Mouse (Mus musculus): ENCODE data around the gene Slc25a13.

- no peak for TF ChIP-seq POLR2A (IDR thresholded peaks at IDR 0.05; ENCODE audit: low read depth, low read length)
- TF ChIP-seq CTCF (IDR thresholded peaks at IDR 0.05; ENCODE audit: extremely low read depth, insufficient read depth, insufficient read length, insufficient replicate concordance) = no peak
Observed at GRCm38 (mm10) chr6:6125620-6126019, 91.4 kb downstream of the Slc25a13 start.
